Mouse (Mus musculus): ENCODE data around the gene Frmd6. TPM values are rescaled to one million over a fixed set of nuclear protein-coding genes. Genes with fewer than 3 reads are reported as not detected.

The Frmd6 gene
- 5.2 and 7.1 TPM in 2 replicates for total RNA-seq (2017)

- ATAC-seq (ENCODE audit: extremely low read depth, insufficient number of reproducible peaks, low FRiP score, poor library complexity, severe bottlenecking): peak; percentile 94
These were observed at the start of gene Frmd6 for GRCm38 (mm10) chr12:70824729-70825650. Gene Frmd6 (plus strand): TSS chr12:70825514.

GRCm38 (mm10) chr12:70775609-70776008 is 49.7 kb upstream of the Frmd6 start:
- no peak for ATAC-seq (ENCODE audit: extremely low read depth, insufficient number of reproducible peaks, low FRiP score, poor library complexity, severe bottlenecking)

- ATAC-seq (ENCODE audit: extremely low read depth, insufficient number of reproducible peaks, low FRiP score, poor library complexity, severe bottlenecking): no peak
These were observed 48.6 kb upstream of the Frmd6 start for GRCm38 (mm10) chr12:70776683-70777082.

DNA sequence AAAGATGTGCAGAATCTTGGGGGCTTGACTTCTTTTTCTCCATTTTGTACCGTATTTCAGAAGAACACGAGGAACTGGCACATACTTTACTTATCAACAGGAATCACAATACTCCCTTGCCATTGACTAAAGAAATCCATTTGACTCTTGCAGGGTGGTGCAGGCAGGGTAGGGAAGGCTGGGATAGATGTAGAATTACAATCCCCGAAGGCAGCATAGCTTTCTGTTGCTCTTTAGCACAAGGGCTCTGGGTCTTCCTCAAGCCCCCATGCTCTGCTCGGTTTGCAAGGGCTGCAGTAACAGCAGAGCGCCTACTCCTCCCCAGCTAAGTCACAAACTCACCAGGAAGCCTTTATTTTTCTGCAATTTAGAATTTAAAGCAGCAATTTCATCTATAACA is 47.8 kb upstream of the Frmd6 start:
- ATAC-seq (ENCODE audit: extremely low read depth, insufficient number of reproducible peaks, low FRiP score, poor library complexity, severe bottlenecking): no peak

GRCm38 (mm10) chr12:70777866-70778265 is 47.4 kb upstream of the Frmd6 start:
- no peak for ATAC-seq (ENCODE audit: extremely low read depth, insufficient number of reproducible peaks, low FRiP score, poor library complexity, severe bottlenecking)

GRCm38 (mm10) chr12:70778271-70778670 is 47.0 kb upstream of the Frmd6 start:
- ATAC-seq (ENCODE audit: extremely low read depth, insufficient number of reproducible peaks, low FRiP score, poor library complexity, severe bottlenecking): no peak

GRCm38 (mm10) chr12:70778724-70779123 is 46.6 kb upstream of the Frmd6 start:
- no peak for ATAC-seq (ENCODE audit: extremely low read depth, insufficient number of reproducible peaks, low FRiP score, poor library complexity, severe bottlenecking)

DNA sequence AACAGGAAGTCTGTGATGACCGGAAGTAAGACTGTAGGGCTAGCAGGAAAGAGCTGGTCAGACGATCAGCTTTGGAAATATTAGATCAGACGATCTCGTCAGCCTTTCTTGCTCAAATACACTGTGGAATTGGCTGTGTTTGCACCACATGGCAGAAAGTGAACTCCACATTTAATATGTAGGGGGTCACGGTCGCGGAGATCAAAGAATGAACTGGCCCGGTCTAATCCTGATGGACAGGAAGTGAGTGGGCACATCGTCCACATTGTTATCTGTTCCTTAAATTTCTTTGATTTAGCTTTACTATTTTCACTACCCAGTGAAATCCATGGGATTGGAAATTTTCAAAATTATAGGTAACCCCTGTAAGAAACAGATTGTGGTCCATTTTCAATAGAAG is 42.3 kb upstream of the Frmd6 start:
- no peak for ATAC-seq (ENCODE audit: extremely low read depth, insufficient number of reproducible peaks, low FRiP score, poor library complexity, severe bottlenecking)

DNA sequence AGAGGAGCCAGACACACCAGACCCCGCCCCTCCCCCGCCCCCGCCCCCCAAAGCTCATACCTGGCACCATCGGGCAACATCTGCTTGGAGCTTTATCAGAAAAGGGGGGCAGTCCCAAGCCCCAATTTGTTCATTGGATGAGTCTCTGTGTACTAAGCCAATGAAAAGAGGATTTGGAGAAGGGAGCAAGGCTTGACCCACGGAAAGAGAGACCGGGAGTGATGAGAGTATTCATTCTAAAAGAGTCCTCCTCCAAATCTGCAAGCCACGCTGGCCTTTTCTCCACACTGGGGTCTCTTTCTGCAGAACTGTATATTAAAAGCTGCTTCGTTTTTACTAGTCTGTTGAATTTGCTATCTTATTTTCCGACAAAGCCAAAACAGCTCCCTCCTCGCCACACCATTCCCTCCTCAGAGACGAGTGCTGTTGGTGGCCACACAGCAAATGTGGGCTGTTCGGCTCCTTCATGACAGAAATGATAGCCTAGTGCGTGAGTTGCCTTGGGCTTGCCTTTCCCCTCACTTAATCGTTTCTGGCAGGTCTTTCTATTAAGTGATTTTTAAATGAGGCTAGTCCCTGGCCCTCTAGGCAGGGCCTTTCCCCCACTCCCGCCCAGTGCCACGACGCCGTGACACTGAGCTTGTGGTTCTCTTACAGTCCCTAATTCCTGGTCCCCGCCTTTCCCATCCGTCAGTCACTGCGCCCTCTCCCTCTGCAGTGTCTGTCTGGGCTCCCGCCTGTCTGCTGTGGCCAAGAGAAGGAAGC is 41.7 kb upstream of the Frmd6 start:
- ATAC-seq (ENCODE audit: extremely low read depth, insufficient number of reproducible peaks, low FRiP score, poor library complexity, severe bottlenecking): no peak

DNA sequence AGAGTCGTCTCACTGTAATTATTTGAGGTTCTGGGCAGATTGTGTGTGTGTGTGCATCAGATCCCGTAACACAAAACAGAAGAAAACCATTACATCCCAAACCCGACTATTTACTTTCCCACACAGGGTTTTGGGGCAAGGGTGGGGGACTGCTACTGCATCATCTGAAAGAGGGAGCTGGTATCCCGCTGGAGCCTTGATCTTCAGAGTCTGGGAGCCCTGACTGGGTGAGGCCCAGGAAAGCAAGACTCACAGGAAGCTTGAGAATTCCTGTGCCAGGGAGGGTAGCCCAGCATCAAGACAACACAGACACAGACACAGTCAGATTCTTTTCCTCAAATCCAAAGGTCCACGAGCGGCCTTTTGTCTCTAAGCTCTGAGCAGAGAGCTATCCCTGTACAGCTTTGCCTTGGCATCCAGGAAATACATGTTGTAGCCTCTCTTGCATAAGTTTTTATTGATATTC is 41.0 kb upstream of the Frmd6 start:
- no peak for ATAC-seq (ENCODE audit: extremely low read depth, insufficient number of reproducible peaks, low FRiP score, poor library complexity, severe bottlenecking)

DNA sequence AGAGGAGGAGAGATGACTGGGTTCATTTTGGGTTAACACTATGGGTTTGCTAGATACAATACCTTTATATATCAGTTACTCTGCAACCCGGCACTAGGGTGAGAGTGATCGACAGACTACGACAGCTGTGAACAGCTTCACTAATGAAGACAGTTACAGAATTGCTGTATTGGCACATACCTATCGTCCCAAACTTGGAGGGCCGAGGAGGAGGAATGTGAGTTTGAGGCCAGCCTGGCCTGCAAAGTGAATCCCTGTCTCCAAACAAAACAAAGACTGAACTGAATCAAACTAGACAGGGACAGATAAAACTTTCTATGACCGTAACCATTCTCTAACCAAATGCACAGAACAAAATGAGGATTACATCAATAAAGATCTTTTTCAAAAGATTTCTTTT is 36.0 kb upstream of the Frmd6 start:
- ATAC-seq (ENCODE audit: extremely low read depth, insufficient number of reproducible peaks, low FRiP score, poor library complexity, severe bottlenecking): no peak

DNA sequence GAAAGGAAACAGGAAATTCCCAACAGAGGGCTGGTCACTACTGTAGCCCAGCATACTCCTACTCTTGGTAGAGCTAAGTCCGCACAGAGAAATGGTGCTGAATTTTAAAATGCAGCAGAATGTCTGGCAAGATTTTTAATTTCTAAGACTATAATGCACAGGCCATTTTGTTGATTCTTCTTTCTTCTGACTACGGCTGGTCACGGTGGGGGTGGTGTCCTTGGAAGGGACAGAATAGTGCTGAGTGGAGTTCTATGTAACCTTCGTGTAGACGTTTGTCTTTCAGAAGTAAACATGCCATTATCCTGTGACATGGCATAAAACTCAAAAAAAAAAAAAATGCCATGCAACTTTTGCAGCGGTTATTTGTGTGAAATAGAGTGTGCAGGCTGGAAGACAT is 32.0 kb upstream of the Frmd6 start:
- ATAC-seq (ENCODE audit: extremely low read depth, insufficient number of reproducible peaks, low FRiP score, poor library complexity, severe bottlenecking): no peak

DNA sequence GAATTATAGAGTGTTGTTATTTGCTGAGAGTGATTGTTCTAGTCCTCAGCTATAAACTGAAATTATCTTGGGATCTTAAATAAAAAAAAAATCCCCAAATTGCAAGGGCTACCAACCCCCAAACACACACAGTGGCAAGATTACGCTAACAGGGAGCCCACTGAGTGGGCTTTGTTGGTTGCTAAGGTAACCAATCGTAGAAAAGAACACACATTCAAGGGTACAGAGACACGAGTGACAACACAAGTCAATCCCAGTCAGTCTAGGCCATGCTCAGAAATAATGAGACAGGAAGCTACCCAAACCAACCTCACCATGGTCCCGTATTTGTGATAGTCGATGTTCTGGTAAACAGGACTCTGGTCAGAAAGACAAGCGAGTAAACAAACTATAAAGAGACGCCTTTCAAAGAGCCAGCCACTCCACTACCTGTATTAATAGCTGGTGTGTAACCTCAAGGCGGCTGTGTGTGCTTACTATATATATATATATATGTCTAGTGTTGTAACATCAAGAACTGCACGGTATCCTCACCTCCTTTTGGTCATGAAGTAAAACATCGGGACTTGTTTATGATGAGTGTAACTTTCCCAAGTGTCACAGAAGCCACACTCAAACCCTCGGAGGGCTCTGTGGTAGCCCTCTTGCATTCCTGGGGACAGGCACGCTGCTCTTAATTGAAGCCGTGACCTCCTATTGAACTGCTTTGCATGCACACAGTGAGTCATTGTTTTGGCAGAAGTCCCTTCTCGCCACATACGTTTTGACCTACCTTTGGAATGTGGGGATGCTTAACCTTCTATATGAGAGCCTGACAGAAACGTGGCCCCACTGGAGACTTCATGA is 30.5 kb upstream of the Frmd6 start:
- ATAC-seq (ENCODE audit: extremely low read depth, insufficient number of reproducible peaks, low FRiP score, poor library complexity, severe bottlenecking): no peak

GRCm38 (mm10) chr12:70795389-70795711 is 30.0 kb upstream of the Frmd6 start:
- ATAC-seq (ENCODE audit: extremely low read depth, insufficient number of reproducible peaks, low FRiP score, poor library complexity, severe bottlenecking): no peak

- ATAC-seq (ENCODE audit: extremely low read depth, insufficient number of reproducible peaks, low FRiP score, poor library complexity, severe bottlenecking): no peak
These were observed 26.8 kb upstream of the Frmd6 start for GRCm38 (mm10) chr12:70798496-70798895.

DNA sequence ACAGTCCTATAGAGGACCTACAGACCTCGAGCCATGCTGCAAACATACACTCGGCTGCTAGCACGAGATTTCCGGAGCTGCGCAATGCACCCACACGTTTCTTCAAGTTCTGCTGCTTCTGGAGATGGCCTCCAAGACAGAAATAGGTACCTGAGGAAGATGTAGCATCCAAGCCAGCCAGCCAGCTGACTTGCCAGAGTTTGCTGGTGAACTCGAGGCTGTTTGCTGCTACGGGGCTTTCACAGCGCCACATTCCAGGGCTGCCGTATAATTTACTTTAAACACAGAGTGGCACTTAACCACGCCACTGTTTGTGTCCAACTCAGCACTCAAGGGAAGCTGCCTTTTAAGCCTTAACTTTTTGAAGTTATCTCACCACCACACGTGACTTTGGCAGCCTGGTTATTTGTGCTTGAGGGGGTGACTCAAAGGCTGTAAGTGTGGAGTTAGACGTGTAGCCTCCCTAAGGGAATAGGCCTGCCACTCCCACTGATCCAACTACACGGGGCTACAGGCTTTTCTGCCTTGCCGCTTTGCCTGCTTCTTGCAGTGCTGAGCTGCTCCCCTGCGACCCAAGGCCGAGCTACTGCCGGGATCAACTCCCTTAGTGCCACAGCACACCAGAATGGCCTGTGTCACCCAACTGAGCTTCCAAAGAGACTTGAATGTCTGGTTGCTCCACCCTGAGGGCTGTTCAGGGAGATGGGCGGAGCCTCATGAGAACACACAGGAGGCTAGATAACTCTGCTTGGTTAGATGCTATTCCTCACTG is 25.9 kb upstream of the Frmd6 start:
- ATAC-seq (ENCODE audit: extremely low read depth, insufficient number of reproducible peaks, low FRiP score, poor library complexity, severe bottlenecking): no peak

DNA sequence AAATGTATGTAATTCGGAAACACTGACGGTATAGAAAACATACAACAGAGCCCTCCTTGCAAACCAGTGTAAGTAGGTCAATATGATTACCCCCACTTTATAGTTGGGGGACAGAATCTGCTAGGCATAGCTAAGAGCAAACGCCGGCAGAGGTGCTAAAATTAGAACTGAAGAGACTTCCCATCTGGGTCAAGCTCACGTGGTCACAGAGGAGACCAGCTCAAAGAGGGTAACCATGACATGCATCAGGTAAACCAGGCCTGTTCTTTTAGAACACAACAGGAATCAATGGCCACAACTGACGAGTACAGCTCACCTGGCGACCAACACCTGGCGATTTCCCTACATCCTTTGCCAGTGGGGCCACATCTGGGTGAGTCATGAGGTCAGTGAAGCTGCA is 25.2 kb upstream of the Frmd6 start:
- ATAC-seq (ENCODE audit: extremely low read depth, insufficient number of reproducible peaks, low FRiP score, poor library complexity, severe bottlenecking): no peak

GRCm38 (mm10) chr12:70801361-70801760 is 24.0 kb upstream of the Frmd6 start:
- no peak for ATAC-seq (ENCODE audit: extremely low read depth, insufficient number of reproducible peaks, low FRiP score, poor library complexity, severe bottlenecking)

- ATAC-seq (ENCODE audit: extremely low read depth, insufficient number of reproducible peaks, low FRiP score, poor library complexity, severe bottlenecking): no peak
These were observed 21.8 kb upstream of the Frmd6 start for GRCm38 (mm10) chr12:70803494-70803893.
